7 mouse cellular contexts compared by ENCODE assay signal in genomic region chr7:80342858-80343257, GRCm38 (mm10). TPM values are rescaled to one million over a fixed set of nuclear protein-coding genes. Genes with fewer than 3 reads are reported as not detected.
DNase-seq lines count a peak whose midpoint lies in the region; ATAC-seq lines count a peak whose summit lies in the region.

TSS of gene Hddc3 (plus strand) at chr7:80343104.

- H3K9me3 ChIP-seq in intestine, embryonic 16.5 days (ENCODE audit: control insufficient read depth, low read length): no peaks in the 10 kb centered on the region
- no peaks in the 10 kb centered on the region for H3K9me3 ChIP-seq in midbrain, embryonic 11.5 days (ENCODE audit: control insufficient read depth, low read length)

- intact Hi-C loops in left cerebral cortex, postnatal 36 days (cut with DNase I): no loop called here

- peaks cover 25% of the 10 kb centered on the region for H3K4me1 ChIP-seq in intestine, embryonic 16.5 days (ENCODE audit: control insufficient read depth, insufficient read depth, low read length)
- peaks cover 23% of the 10 kb centered on the region for H3K4me1 ChIP-seq in midbrain, embryonic 11.5 days (ENCODE audit: control insufficient read depth, insufficient read depth, low read length)

- WGBS in intestine, embryonic 16.5 days: under 1% methylated on average over 25 of the region's 25 CpGs
- WGBS in midbrain, embryonic 11.5 days: 3% methylated on average over 25 of the region's 25 CpGs

- H3K9ac ChIP-seq in intestine, embryonic 16.5 days (ENCODE audit: low read depth, low read length): peak within 1 kb of the TSS; percentile 89
- H3K9ac ChIP-seq in midbrain, embryonic 11.5 days (ENCODE audit: low read length): peak within 1 kb of the TSS; percentile 86

- peak within 1 kb of the TSS; percentile 65 for H3K4me3 ChIP-seq in intestine, embryonic 16.5 days (ENCODE audit: low read length)
- H3K4me3 ChIP-seq in midbrain, embryonic 11.5 days (ENCODE audit: low read depth, low read length): peak within 1 kb of the TSS; percentile 47

- ATAC-seq in intestine, embryonic 16.5 days: peak; percentile 19
- ATAC-seq in midbrain, embryonic 11.5 days (ENCODE audit: low FRiP score): peak; percentile 31

- peak within 1 kb of the TSS; percentile 45; the same call in 1 of the 2 replicates for H3K27ac ChIP-seq in intestine, embryonic 16.5 days (ENCODE audit: low read length)
- no peak within 1 kb of the TSS; the same call in 1 of the 2 replicates for H3K27ac ChIP-seq in midbrain, embryonic 11.5 days (ENCODE audit: low read depth, low read length)

- H3K4me2 ChIP-seq in intestine, embryonic 16.5 days (ENCODE audit: low read depth, low read length): peak within 1 kb of the TSS; percentile 88
- peak within 1 kb of the TSS; percentile 85 for H3K4me2 ChIP-seq in midbrain, embryonic 11.5 days

- H3K36me3 ChIP-seq in intestine, embryonic 16.5 days (ENCODE audit: control insufficient read depth, insufficient read depth, low read length): 0 out of 2 replicates have a peak, but pooled peaks cover 2% of the 10 kb centered on the region
- no peaks in the 10 kb centered on the region; the same call in 1 of the 2 replicates for H3K36me3 ChIP-seq in midbrain, embryonic 11.5 days (ENCODE audit: control insufficient read depth, insufficient read depth, low read length)

- no peaks in the 10 kb centered on the region for H3K27me3 ChIP-seq in intestine, embryonic 16.5 days (replicated peaks; ENCODE audit: control insufficient read depth, insufficient read depth, low read length)
- no peaks in the 10 kb centered on the region; the same call in 1 of the 2 replicates for H3K27me3 ChIP-seq in midbrain, embryonic 11.5 days (ENCODE audit: control insufficient read depth, insufficient read depth, low read length)

- peak; percentile 86 for DNase-seq in adrenal gland, adult 8-10 months
- DNase-seq in embryo, embryonic 9.5 days (ENCODE audit: extremely low spot score): peak; percentile 93
- DNase-seq in gastrocnemius, postnatal 4 days (ENCODE audit: low spot score in 2 of 2): peak; percentile 88 to 97
- peak; percentile 93 to 96 for DNase-seq in left cerebral cortex, postnatal 36 days (ENCODE audit: low spot score in 2 of 2)
- DNase-seq in midbrain, embryonic 11.5 days (ENCODE audit: low spot score, missing footprints): peak; percentile 100
- peak; percentile 86 for DNase-seq in skeletal muscle tissue, adult 2 months (ENCODE audit: low read depth, low spot score)

RNA-seq across cellular contexts. Expression of gene Hddc3, which starts in this region (rescaled TPM):
- 10 to 100 TPM; 29.7 to 43.1 (median 35.4) TPM for total RNA-seq in adrenal gland, adult 8-10 months (2022)
- total RNA-seq in gastrocnemius, postnatal 4 days (2021): 10 to 100 TPM; 48.0 to 48.3 TPM
- polyA plus RNA-seq in intestine, embryonic 16.5 days (2015; fragmentation: Nextera tagmentation; extraction: Ambion mirVana): 15.1 and 18.7 TPM in 2 replicates
- 10 to 100 TPM; 52.9 to 65.7 TPM for total RNA-seq in left cerebral cortex, postnatal 36 days (2021)
- 25.6 and 26.9 TPM in 2 replicates for polyA plus RNA-seq in midbrain, embryonic 11.5 days (2014; fragmentation: Nextera tagmentation; extraction: Ambion mirVana)
